Mouse (Mus musculus) ES-E14 (cell line): Measurements from ENCODE around the gene Cnp. TPM values are rescaled to one million over a fixed set of nuclear protein-coding genes. Genes with fewer than 3 reads are reported as not detected.

Source experiments
- DNase-seq: peaks from one replicate; pipeline ENCODE4 v3.0.0-alpha.2; 2013; ENCODE audit warnings: low read depth, low spot score
- H3K27ac ChIP-seq: 2 replicates; pipeline ENCODE4 v1.5.1; 2012; ENCODE audit warnings: low read depth, mild to moderate bottlenecking, low read length, moderate library complexity, mixed read lengths; ENCODE audit not compliant: poor library complexity, insufficient read depth, severe bottlenecking
- H3K36me3 ChIP-seq: 2 replicates; pipeline ENCODE4 v1.6.1; 2012; ENCODE audit warnings: mild to moderate bottlenecking, low read length, moderate library complexity, mixed read lengths; ENCODE audit not compliant: control insufficient read depth, poor library complexity, insufficient read depth, severe bottlenecking
- H3K4me1 ChIP-seq, 2 experiments: fragments of 150-350 bp in 1 of 2; sonication (generic) in 1 of 2; 2 replicates each; pipeline ENCODE4 v1.6.1; 2012; ENCODE audit warnings: low read length in 2 of 2, mild to moderate bottlenecking in 1 of 2, mixed read lengths in 1 of 2; ENCODE audit not compliant: control insufficient read depth in 2 of 2, insufficient read depth in 2 of 2, poor library complexity in 1 of 2
- H3K4me3 ChIP-seq, 2 experiments: fragments of 150-350 bp in 1 of 2; sonication (generic) in 1 of 2; 2 replicates each; pipeline ENCODE4 v1.5.1; 2012; ENCODE audit warnings: low read length in 2 of 2, low read depth in 1 of 2, mild to moderate bottlenecking in 1 of 2, mixed read lengths in 1 of 2; ENCODE audit not compliant: insufficient read depth in 1 of 2, poor library complexity in 1 of 2, severe bottlenecking in 1 of 2
- H3K9ac ChIP-seq: 2 replicates; pipeline ENCODE4 v1.6.1; 2012; ENCODE audit warnings: low read depth, mild to moderate bottlenecking, low read length, mixed read lengths; ENCODE audit not compliant: poor library complexity, insufficient read depth, severe bottlenecking
- H3K9me3 ChIP-seq: fragments of 150-350 bp; sonication (generic); 2 replicates; pipeline ENCODE4 v1.6.1; 2012; ENCODE audit warnings: low read depth, mild to moderate bottlenecking, low read length; ENCODE audit not compliant: control insufficient read depth, insufficient read depth
- CHD2 ChIP-seq: IDR thresholded peaks from 2 replicates; pipeline ENCODE4 v1.6.1; 2014; ENCODE audit warnings: mild to moderate bottlenecking, low read depth, low read length, inconsistent platforms
- HCFC1 ChIP-seq: IDR thresholded peaks from 2 replicates; pipeline ENCODE4 v1.6.1; 2012; ENCODE audit warnings: low read length, inconsistent platforms, borderline replicate concordance; ENCODE audit not compliant: insufficient read depth
- MAFK ChIP-seq: IDR thresholded peaks from 2 replicates; pipeline ENCODE4 v1.6.1; 2014; ENCODE audit warnings: mild to moderate bottlenecking, low read depth, low read length, inconsistent platforms; ENCODE audit not compliant: insufficient read depth
- ZC3H11A ChIP-seq: IDR thresholded peaks from 2 replicates; pipeline ENCODE4 v1.6.1; 2012; ENCODE audit warnings: low read depth, mild to moderate bottlenecking, inconsistent platforms, low read length, borderline replicate concordance
- ZNF384 ChIP-seq: IDR thresholded peaks from 2 replicates; pipeline ENCODE4 v1.6.1; 2012; ENCODE audit warnings: low read depth, low read length, inconsistent platforms
- in situ Hi-C, 2 experiments: fragments of 600-800 bp; cut with MboI; formaldehyde crosslinking; loops; one replicate each; pipeline ENCODE4 v1.15.1; 2025; ENCODE audit warnings: low sequenced_read_pairs in 2 of 2, inconsistent platforms in 1 of 2; ENCODE audit not compliant: unreplicated experiment in 2 of 2
- total RNA-seq: library from RNA; depleted of rRNA; stranded (reverse); fragments of 300-350 nt; gene quantifications from 2 replicates; pipeline ENCODE4 v1.2.3, GENCODE M21; 2012

The Cnp gene
- total RNA-seq, 1 experiment, result 11.9 TPM

- no peak for TF ChIP-seq HCFC1
- TF ChIP-seq ZNF384, result no peak
- TF ChIP-seq ZC3H11A, result no peak
- TF ChIP-seq CHD2, result no peak
- no peak for TF ChIP-seq MAFK
- Histone ChIP-seq H3K9me3 (no peaks in the 10 kb centered on the region), H3K9ac (no peak overlapping the region), H3K4me3 (no peak overlapping the region), H3K36me3 (no peaks in the 10 kb centered on the region), H3K27ac (peak overlapping the region; percentile 72; the same call in 1 of the 2 replicates), H3K4me1 (peaks cover 5 to 16% of the 10 kb centered on the region in 2 experiments; a peak in 3 of 4 replicates)
- in situ Hi-C loops, result no loop called here
- DNase-seq, result peak; percentile 69
Observed at GRCm38 (mm10) chr11:100559476-100559875, 15.2 kb upstream of the Cnp start.

GRCm38 (mm10) chr11:100561748-100562147 lies 13.0 kb upstream of the Cnp start:
- Histone ChIP-seq H3K4me1 (peaks cover 3 to 15% of the 10 kb centered on the region in 2 experiments; a peak in 3 of 4 replicates), H3K9ac (no peak overlapping the region), H3K9me3 (no peaks in the 10 kb centered on the region), H3K27ac (no peak overlapping the region), H3K4me3 (no peak overlapping the region), H3K36me3 (no peaks in the 10 kb centered on the region)
- TF ChIP-seq ZNF384, result no peak
- no peak for TF ChIP-seq CHD2
- no peak for TF ChIP-seq ZC3H11A
- no peak for TF ChIP-seq HCFC1
- no peak for TF ChIP-seq MAFK
- in situ Hi-C loops, result no loop called here
- no peak for DNase-seq

- in situ Hi-C loops, result no loop called here
- DNase-seq, result no peak
- no peak overlapping the region for H3K27ac ChIP-seq
- H3K4me1 ChIP-seq, result peaks cover 3 to 6% of the 10 kb centered on the region in 2 experiments; a peak in 3 of 4 replicates
- H3K4me3 ChIP-seq, result no peak overlapping the region
- TF ChIP-seq MAFK (no peak), HCFC1 (no peak), ZC3H11A (no peak), CHD2 (no peak), ZNF384 (no peak)
- no peaks in the 10 kb centered on the region for H3K36me3 ChIP-seq
- H3K9me3 ChIP-seq, result no peaks in the 10 kb centered on the region
- no peak overlapping the region for H3K9ac ChIP-seq
Observed at GRCm38 (mm10) chr11:100564297-100564696, 10.4 kb upstream of the Cnp start.

GRCm38 (mm10) chr11:100564703-100565102 lies 10.0 kb upstream of the Cnp start:
- Histone ChIP-seq H3K4me3 (no peak overlapping the region), H3K27ac (no peak overlapping the region), H3K9ac (no peak overlapping the region), H3K9me3 (no peaks in the 10 kb centered on the region), H3K4me1 (peaks cover 3 to 4% of the 10 kb centered on the region in 2 experiments; a peak in 3 of 4 replicates), H3K36me3 (no peaks in the 10 kb centered on the region)
- no peak for DNase-seq
- TF ChIP-seq CHD2, result no peak
- TF ChIP-seq ZC3H11A, result no peak
- in situ Hi-C loops, result no loop called here

GRCm38 (mm10) chr11:100567229-100567628 lies 7.5 kb upstream of the Cnp start:
- no peaks in the 10 kb centered on the region for H3K9me3 ChIP-seq
- H3K4me3 ChIP-seq, result no peak overlapping the region
- H3K9ac ChIP-seq, result no peak overlapping the region
- H3K27ac ChIP-seq, result no peak overlapping the region
- no peaks in the 10 kb centered on the region for H3K36me3 ChIP-seq
- DNase-seq, result no peak
- in situ Hi-C loops, result no loop called here
- peaks cover 0 to 4% of the 10 kb centered on the region in 2 experiments; a peak in 2 of 4 replicates for H3K4me1 ChIP-seq
- TF ChIP-seq ZNF384 (no peak), MAFK (no peak), ZC3H11A (no peak), HCFC1 (no peak), CHD2 (no peak)
